Mouse (Mus musculus) neural tube, embryonic 12.5 days (tissue): ENCODE results near the gene Amigo2. TPM values are rescaled to one million over a fixed set of nuclear protein-coding genes. Genes with fewer than 3 reads are reported as not detected.
"Not testable (repeated sequence)": the region's sequence is repeated elsewhere in the genome, so short reads cannot be mapped to it uniquely, and the experiment has no call there.

ENCODE experiments used
- ATAC-seq: fragments of 200-750 bp; cut with Nextera tagmentation; 2 replicates; pipeline ENCODE4 v1.8.0; 2017; ENCODE audit warnings: low read depth, mild to moderate bottlenecking, moderate TSS enrichment, moderate library complexity; ENCODE audit not compliant: low FRiP score
- H3K27ac ChIP-seq: fragments of 300-500 bp; sonication (generic); 2 replicates; pipeline ENCODE4 v1.5.1; 2016
- H3K27me3 ChIP-seq: fragments of 300-500 bp; sonication (generic); replicated peaks from 2 replicates; pipeline ENCODE4 v1.6.1; 2016; ENCODE audit warnings: mild to moderate bottlenecking
- H3K36me3 ChIP-seq: fragments of 300-500 bp; sonication (generic); 2 replicates; pipeline ENCODE4 v1.6.1; 2016; ENCODE audit warnings: mild to moderate bottlenecking
- H3K4me1 ChIP-seq: fragments of 300-500 bp; sonication (generic); 2 replicates; pipeline ENCODE4 v1.6.1; 2016
- H3K4me2 ChIP-seq: fragments of 300-500 bp; sonication (generic); replicated peaks from 2 replicates; pipeline ENCODE4 v1.6.1; 2016; ENCODE audit warnings: mild to moderate bottlenecking
- H3K4me3 ChIP-seq: fragments of 300-500 bp; sonication (generic); 2 replicates; pipeline ENCODE4 v1.5.1; 2016
- H3K9ac ChIP-seq: fragments of 300-500 bp; sonication (generic); 2 replicates; pipeline ENCODE4 v1.6.1; 2016; ENCODE audit warnings: mild to moderate bottlenecking
- H3K9me3 ChIP-seq: fragments of 300-500 bp; sonication (generic); 2 replicates; pipeline ENCODE4 v1.6.1; 2016; ENCODE audit warnings: mild to moderate bottlenecking
- WGBS: fragments of 180-500 bp; shearing (Covaris S2); methylation state at CpG from one replicate; pipeline ENCODE4 v1.1.7; 2016; 5-methylcytosine and 5-hydroxymethylcytosine counted together
- polyA plus RNA-seq: library from polyadenylated mRNA; unstranded; fragments of >200 nt; fragmentation: Nextera tagmentation; extraction: Ambion mirVana; gene quantifications from 2 replicates; pipeline ENCODE4 v1.2.1, GENCODE M21; 2016

Gene Amigo2
- polyA plus RNA-seq, 1 experiment from 2014 or later: 4.7 TPM

GRCm38 (mm10) chr15:97245392-97245791 lies 1.7 kb downstream of the Amigo2 start:
- Histone ChIP-seq H3K9me3 (no peaks in the 10 kb centered on the region), H3K36me3 (no peaks in the 10 kb centered on the region), H3K9ac (no peak overlapping the region), H3K27me3 (peaks cover 11% of the 10 kb centered on the region; the same call in 1 of the 2 replicates), H3K4me3 (no peak overlapping the region), H3K27ac (no peak overlapping the region), H3K4me1 (peaks cover 7% of the 10 kb centered on the region; the same call in 1 of the 2 replicates), H3K4me2 (no peak overlapping the region)
- no peak for ATAC-seq
- 86% methylated on average over 18 of the region's 18 CpGs for WGBS

- Histone ChIP-seq H3K36me3 (no peaks in the 10 kb centered on the region), H3K4me3 (no peak overlapping the region), H3K27me3 (no peaks in the 10 kb centered on the region), H3K9me3 (no peaks in the 10 kb centered on the region), H3K4me1 (no peaks in the 10 kb centered on the region), H3K27ac (no peak overlapping the region), H3K9ac (no peak overlapping the region), H3K4me2 (no peak overlapping the region)
- ATAC-seq: no peak
- WGBS: 51% methylated on average over 9 of the region's 9 CpGs
Observed at GRCm38 (mm10) chr15:97236943-97237342, 10.1 kb downstream of the Amigo2 start.

GRCm38 (mm10) chr15:97235183-97235582 lies 11.9 kb downstream of the Amigo2 start:
- Histone ChIP-seq H3K9me3 (peaks cover 7% of the 10 kb centered on the region; the same call in 1 of the 2 replicates), H3K27me3 (no peaks in the 10 kb centered on the region), H3K27ac (no peak overlapping the region), H3K4me1 (no peaks in the 10 kb centered on the region), H3K36me3 (no peaks in the 10 kb centered on the region), H3K4me3 (no peak overlapping the region), H3K4me2 (no peak overlapping the region), H3K9ac (no peak overlapping the region)
- 34% methylated on average over 7 of the region's 7 CpGs for WGBS
- ATAC-seq: no peak

GRCm38 (mm10) chr15:97234076-97234475 lies 13.0 kb downstream of the Amigo2 start:
- H3K27ac ChIP-seq: no peak overlapping the region
- no peaks in the 10 kb centered on the region for H3K36me3 ChIP-seq
- H3K4me3 ChIP-seq: no peak overlapping the region
- H3K9ac ChIP-seq: no peak overlapping the region
- ATAC-seq: no peak
- H3K9me3 ChIP-seq: peaks cover 7% of the 10 kb centered on the region; the same call in 1 of the 2 replicates
- H3K4me1 ChIP-seq: no peaks in the 10 kb centered on the region
- no peak overlapping the region for H3K4me2 ChIP-seq
- WGBS: 95% methylated on average over 6 of the region's 6 CpGs
- no peaks in the 10 kb centered on the region for H3K27me3 ChIP-seq

- WGBS: 89% methylated on average over 11 of the region's 11 CpGs
Observed at GRCm38 (mm10) chr15:97229494-97230077, 17.5 kb downstream of the Amigo2 start.

GRCm38 (mm10) chr15:97224003-97224402 lies 23.1 kb downstream of the Amigo2 start:
- WGBS: 69% methylated on average over 8 of the region's 8 CpGs

More at GRCm38 (mm10) chr15:97229494-97230077, 17.5 kb downstream of the Amigo2 start:
- Histone ChIP-seq H3K4me3 (no peak overlapping the region), H3K27ac (no peak overlapping the region), H3K27me3 (no peaks in the 10 kb centered on the region), H3K9ac (no peak overlapping the region), H3K9me3 (peaks cover 7% of the 10 kb centered on the region; the same call in 1 of the 2 replicates), H3K36me3 (no peaks in the 10 kb centered on the region), H3K4me2 (no peak overlapping the region), H3K4me1 (no peaks in the 10 kb centered on the region)
- no peak for ATAC-seq

GRCm38 (mm10) chr15:97223431-97223830 lies 23.7 kb downstream of the Amigo2 start:
- no peak overlapping the region for H3K4me3 ChIP-seq
- H3K9ac ChIP-seq: no peak overlapping the region
- H3K36me3 ChIP-seq: no peaks in the 10 kb centered on the region
- peaks cover 4% of the 10 kb centered on the region; the same call in 1 of the 2 replicates for H3K9me3 ChIP-seq
- no peak overlapping the region for H3K4me2 ChIP-seq
- H3K27ac ChIP-seq: no peak overlapping the region
- ATAC-seq: no peak
- no peaks in the 10 kb centered on the region for H3K4me1 ChIP-seq
- no peaks in the 10 kb centered on the region for H3K27me3 ChIP-seq
- 88% methylated on average over 10 of the region's 10 CpGs for WGBS

More at GRCm38 (mm10) chr15:97224003-97224402, 23.1 kb downstream of the Amigo2 start:
- Histone ChIP-seq H3K9me3 (peaks cover 4% of the 10 kb centered on the region; the same call in 1 of the 2 replicates), H3K27me3 (no peaks in the 10 kb centered on the region), H3K4me1 (no peaks in the 10 kb centered on the region), H3K9ac (no peak overlapping the region), H3K4me3 (no peak overlapping the region), H3K36me3 (no peaks in the 10 kb centered on the region), H3K27ac (no peak overlapping the region), H3K4me2 (no peak overlapping the region)
- no peak for ATAC-seq

GRCm38 (mm10) chr15:97216843-97217242 lies 30.2 kb downstream of the Amigo2 start:
- Histone ChIP-seq H3K9ac (no peak overlapping the region), H3K9me3 (no peaks in the 10 kb centered on the region), H3K4me2 (no peak overlapping the region), H3K27me3 (no peaks in the 10 kb centered on the region), H3K36me3 (no peaks in the 10 kb centered on the region), H3K27ac (no peak overlapping the region), H3K4me1 (no peaks in the 10 kb centered on the region), H3K4me3 (no peak overlapping the region)
- ATAC-seq: no peak
- 90% methylated on average over 5 of the region's 5 CpGs for WGBS

GRCm38 (mm10) chr15:97212501-97213477 lies 34.3 kb downstream of the Amigo2 start:
- WGBS: 83% methylated on average over 17 of the region's 17 CpGs
- ATAC-seq: no peak
- Histone ChIP-seq H3K9me3 (no peaks in the 10 kb centered on the region), H3K9ac (no peak overlapping the region), H3K27me3 (no peaks in the 10 kb centered on the region), H3K27ac (no peak overlapping the region), H3K4me3 (no peak overlapping the region), H3K36me3 (no peaks in the 10 kb centered on the region), H3K4me1 (no peaks in the 10 kb centered on the region), H3K4me2 (no peak overlapping the region)

- not testable (repeated sequence) for H3K4me1 ChIP-seq, H3K9ac ChIP-seq, H3K36me3 ChIP-seq, H3K4me2 ChIP-seq, H3K27me3 ChIP-seq, ATAC-seq, H3K27ac ChIP-seq, H3K4me3 ChIP-seq, H3K9me3 ChIP-seq
- 84% methylated on average over 3 of the region's 3 CpGs for WGBS
Observed at GRCm38 (mm10) chr15:97209754-97210153, 37.3 kb downstream of the Amigo2 start.

GRCm38 (mm10) chr15:97206506-97206905 lies 40.6 kb downstream of the Amigo2 start:
- Histone ChIP-seq H3K4me2 (no peak overlapping the region), H3K36me3 (no peaks in the 10 kb centered on the region), H3K27me3 (no peaks in the 10 kb centered on the region), H3K27ac (no peak overlapping the region), H3K4me1 (no peaks in the 10 kb centered on the region), H3K9me3 (no peaks in the 10 kb centered on the region), H3K9ac (no peak overlapping the region), H3K4me3 (no peak overlapping the region)
- WGBS: 96% methylated on average over 8 of the region's 8 CpGs
- ATAC-seq: no peak

- H3K4me2 ChIP-seq: no peak overlapping the region
- WGBS: 87% methylated on average over 10 of the region's 10 CpGs
Observed at GRCm38 (mm10) chr15:97205776-97206175, 41.3 kb downstream of the Amigo2 start.

More at GRCm38 (mm10) chr15:97205776-97206175, 41.3 kb downstream of the Amigo2 start:
- H3K36me3 ChIP-seq: no peaks in the 10 kb centered on the region
- no peaks in the 10 kb centered on the region for H3K27me3 ChIP-seq
- no peak for ATAC-seq
- no peaks in the 10 kb centered on the region for H3K4me1 ChIP-seq
- no peaks in the 10 kb centered on the region for H3K9me3 ChIP-seq
- H3K27ac ChIP-seq: no peak overlapping the region
- H3K9ac ChIP-seq: no peak overlapping the region
- H3K4me3 ChIP-seq: no peak overlapping the region
